In genomic region chr17:46117623-46118422, GRCm38 (mm10) we compare ENCODE assay signal across 15 mouse cellular contexts. TPM values are rescaled to one million over a fixed set of nuclear protein-coding genes. Genes with fewer than 3 reads are reported as not detected.
A peak's percentile ranks its signal among the peaks of the same experiment; 100 is the strongest.
DNase-seq lines count a peak whose midpoint lies in the region; ATAC-seq and TF ChIP-seq lines count a peak whose summit lies in the region.
"Had no signal": no experiment of that assay in that cellular context is flagged by ENCODE, and none has a peak within 500 bp of the region (broad histone marks: within the 10 kb centered on the region; RNA-seq: fewer than 3 reads in every experiment).

No protein-coding gene starts in this region.

- no peaks in the 10 kb centered on the region for H3K9me3 ChIP-seq in heart, embryonic 10.5 days
- no peaks in the 10 kb centered on the region for H3K9me3 ChIP-seq in heart, embryonic 12.5 days (replicated peaks)
- no peaks in the 10 kb centered on the region for H3K9me3 ChIP-seq in kidney, postnatal 0 days (replicated peaks; ENCODE audit: low read length)
- H3K9me3 ChIP-seq: forebrain, embryonic 12.5 days; hindbrain, embryonic 15.5 days; megakaryocyte, embryonic 14.5 days had no signal

- no peak overlapping the region for H3K9ac ChIP-seq in heart, embryonic 12.5 days
- H3K9ac ChIP-seq in kidney, postnatal 0 days (ENCODE audit: low read depth, low read length), result no peak overlapping the region
- H3K9ac ChIP-seq: forebrain, embryonic 12.5 days; hindbrain, embryonic 15.5 days; liver, postnatal 0 days had no signal

- peaks cover 33% of the 10 kb centered on the region for H3K4me1 ChIP-seq in heart, embryonic 10.5 days
- H3K4me1 ChIP-seq in heart, embryonic 12.5 days (replicated peaks), result peaks cover 31% of the 10 kb centered on the region
- H3K4me1 ChIP-seq in kidney, postnatal 0 days (replicated peaks; ENCODE audit: insufficient read depth, low read length), result peaks cover 4% of the 10 kb centered on the region; the same call in 1 of the 2 replicates
- H3K4me1 ChIP-seq: forebrain, embryonic 12.5 days; hindbrain, embryonic 15.5 days had no signal

- peak; percentile 53 for DNase-seq in adrenal gland, postnatal 14 days
- DNase-seq in adrenal gland, postnatal 25 days, result no peak
- DNase-seq in heart, embryonic 10.5 days (ENCODE audit: low spot score), result no peak
- DNase-seq in kidney, postnatal 0 days (ENCODE audit: low spot score), result peak; percentile 46
- no peak for DNase-seq in kidney, postnatal 14 days
- DNase-seq in mesoderm, embryonic 11.5 days (ENCODE audit: low read depth, low spot score), result peak; percentile 19
- no peak for DNase-seq in thymus, postnatal 25 days
- DNase-seq: adrenal gland, adult 8-10 months; cerebellum, postnatal 10 days; layer of hippocampus, postnatal 36 days; liver, postnatal 0 days had no signal

- no peak overlapping the region for H3K4me3 ChIP-seq in heart, embryonic 10.5 days
- no peak overlapping the region for H3K4me3 ChIP-seq in heart, embryonic 12.5 days
- no peak overlapping the region for H3K4me3 ChIP-seq in kidney, postnatal 0 days (replicated peaks; ENCODE audit: low read depth, low read length)
- H3K4me3 ChIP-seq: forebrain, embryonic 12.5 days; hindbrain, embryonic 15.5 days; megakaryocyte, embryonic 14.5 days had no signal

- 0 out of 2 replicates have a peak overlapping the region, but pooled peaks have one; percentile 6 for H3K27ac ChIP-seq in heart, embryonic 10.5 days
- H3K27ac ChIP-seq in heart, embryonic 12.5 days (ENCODE audit: poor library complexity, severe bottlenecking), result no peak overlapping the region
- peak overlapping the region; percentile 44; the same call in 1 of the 2 replicates for H3K27ac ChIP-seq in kidney, postnatal 0 days
- H3K27ac ChIP-seq: forebrain, embryonic 12.5 days; hindbrain, embryonic 15.5 days had no signal

- H3K4me2 ChIP-seq in heart, embryonic 12.5 days, result no peak overlapping the region
- H3K4me2 ChIP-seq in kidney, postnatal 0 days (ENCODE audit: low read length), result no peak overlapping the region
- H3K4me2 ChIP-seq: forebrain, embryonic 12.5 days; hindbrain, embryonic 15.5 days had no signal

- peaks cover 55% of the 10 kb centered on the region for H3K36me3 ChIP-seq in heart, embryonic 10.5 days
- H3K36me3 ChIP-seq in heart, embryonic 12.5 days, result peaks cover 60% of the 10 kb centered on the region
- peaks cover 40% of the 10 kb centered on the region for H3K36me3 ChIP-seq in kidney, postnatal 0 days (ENCODE audit: insufficient read depth, low read length)

- WGBS in heart, embryonic 10.5 days, result 80% methylated on average over 13 of the region's 13 CpGs
- WGBS in heart, embryonic 12.5 days, result 71% methylated on average over 13 of the region's 13 CpGs
- 31% methylated on average over 13 of the region's 13 CpGs for WGBS in kidney, postnatal 0 days

- ATAC-seq in heart, embryonic 12.5 days (ENCODE audit: insufficient number of reproducible peaks, low FRiP score), result no peak
- no peak for ATAC-seq in kidney, postnatal 0 days (replicated peaks; ENCODE audit: low FRiP score, low read depth)
- ATAC-seq: liver, postnatal 0 days had no signal

- no peaks in the 10 kb centered on the region for H3K27me3 ChIP-seq in heart, embryonic 10.5 days (ENCODE audit: insufficient read depth, poor library complexity, severe bottlenecking)
- no peaks in the 10 kb centered on the region for H3K27me3 ChIP-seq in heart, embryonic 12.5 days (replicated peaks)
- no peaks in the 10 kb centered on the region for H3K27me3 ChIP-seq in kidney, postnatal 0 days (ENCODE audit: insufficient read depth, low read length)
- H3K27me3 ChIP-seq: forebrain, embryonic 12.5 days; hindbrain, embryonic 15.5 days; megakaryocyte, embryonic 14.5 days had no signal

- no peak for TF ChIP-seq CTCF in kidney, postnatal 0 days (IDR thresholded peaks at IDR 0.05; ENCODE audit: low read depth)

RNA-seq across cellular contexts. Expression of gene Mrps18a, which starts 7.0 kb away (rescaled TPM):
- total RNA-seq in adrenal gland, postnatal 14 days (2021), result 107 and 111 TPM in 2 replicates
- 107 and 108 TPM in 2 replicates for total RNA-seq in adrenal gland, postnatal 25 days (2021)
- polyA plus RNA-seq in heart, embryonic 10.5 days (2016; fragmentation: Nextera tagmentation; extraction: Ambion mirVana), result 150 and 166 TPM in 2 replicates
- polyA plus RNA-seq in heart, embryonic 12.5 days (2016; fragmentation: Nextera tagmentation; extraction: Ambion mirVana), result 121 and 125 TPM in 2 replicates
- polyA plus RNA-seq in kidney, postnatal 0 days (2015; fragmentation: Nextera tagmentation; extraction: Ambion mirVana), result 171 and 188 TPM in 2 replicates

RNA-seq across cellular contexts. Expression of gene Rsph9, which starts 26.2 kb away (rescaled TPM):
- total RNA-seq in adrenal gland, postnatal 14 days (2021), result 4.9 and 6.3 TPM in 2 replicates
- total RNA-seq in adrenal gland, postnatal 25 days (2021), result 4.4 and 7.6 TPM in 2 replicates
- polyA plus RNA-seq in heart, embryonic 10.5 days (2016; fragmentation: Nextera tagmentation; extraction: Ambion mirVana), result 5.1 and 7.3 TPM in 2 replicates
- 5.5 and 5.8 TPM in 2 replicates for polyA plus RNA-seq in heart, embryonic 12.5 days (2016; fragmentation: Nextera tagmentation; extraction: Ambion mirVana)
- 18.8 and 19.8 TPM in 2 replicates for polyA plus RNA-seq in kidney, postnatal 0 days (2015; fragmentation: Nextera tagmentation; extraction: Ambion mirVana)

RNA-seq across cellular contexts. Expression of gene Mad2l1bp, which starts 35.5 kb away (rescaled TPM):
- 10.8 and 13.9 TPM in 2 replicates for total RNA-seq in adrenal gland, postnatal 14 days (2021)
- total RNA-seq in adrenal gland, postnatal 25 days (2021), result 18.3 and 20.6 TPM in 2 replicates
- polyA plus RNA-seq in heart, embryonic 10.5 days (2016; fragmentation: Nextera tagmentation; extraction: Ambion mirVana), result 39.9 and 41.6 TPM in 2 replicates
- 34.0 and 35.6 TPM in 2 replicates for polyA plus RNA-seq in heart, embryonic 12.5 days (2016; fragmentation: Nextera tagmentation; extraction: Ambion mirVana)
- polyA plus RNA-seq in kidney, postnatal 0 days (2015; fragmentation: Nextera tagmentation; extraction: Ambion mirVana), result 32.4 and 35.6 TPM in 2 replicates

RNA-seq across cellular contexts. Expression of gene Gtpbp2, which starts 43.0 kb away (rescaled TPM):
- total RNA-seq in adrenal gland, postnatal 14 days (2021), result 74.2 and 90.1 TPM in 2 replicates
- 101 and 112 TPM in 2 replicates for total RNA-seq in adrenal gland, postnatal 25 days (2021)
- polyA plus RNA-seq in heart, embryonic 10.5 days (2016; fragmentation: Nextera tagmentation; extraction: Ambion mirVana), result 32.3 and 34.9 TPM in 2 replicates
- polyA plus RNA-seq in heart, embryonic 12.5 days (2016; fragmentation: Nextera tagmentation; extraction: Ambion mirVana), result 34.5 and 39.1 TPM in 2 replicates
- 25.4 and 26.3 TPM in 2 replicates for polyA plus RNA-seq in kidney, postnatal 0 days (2015; fragmentation: Nextera tagmentation; extraction: Ambion mirVana)

Comparison
In these comparisons a context has a peak if more than half of its experiments do, and no peak if none do; other contexts are left out.
1. DNase-seq: peak in adrenal gland, postnatal 14 days (single experiment), kidney, postnatal 0 days (single experiment) and mesoderm, embryonic 11.5 days (single experiment); none in adrenal gland, postnatal 25 days (single experiment), heart, embryonic 10.5 days (single experiment), kidney, postnatal 14 days (single experiment) and thymus, postnatal 25 days (single experiment).